Mouse (Mus musculus): ENCODE measurements at regions not wholly inside any gene's neighbourhood (a gene's known extent, or its start where the extent isn't known, plus 50 kb on each side); places are given as distances from the start of the nearest gene placed in this dataset.

DNA sequence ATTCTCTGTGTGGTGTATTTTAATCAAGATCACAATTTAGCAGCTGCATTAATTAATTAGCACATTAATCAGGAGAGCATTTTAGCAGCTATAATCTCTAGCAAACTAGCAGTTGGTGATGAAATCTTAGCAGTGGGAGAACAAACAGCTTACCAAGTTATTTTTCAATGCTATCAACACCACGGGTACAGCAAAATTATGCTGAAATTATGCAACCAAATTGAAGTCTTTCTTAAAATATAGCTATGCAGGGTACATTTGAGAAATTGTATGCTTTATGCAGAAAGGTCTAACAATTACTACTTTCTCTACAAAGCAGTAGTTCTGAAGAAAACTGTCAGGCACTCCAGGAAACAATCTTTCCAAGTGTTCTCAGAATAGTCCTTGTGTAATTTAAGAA lies 378.1 kb downstream of the Dnajb9 start:
- DNase-seq, result no peak

GRCm38 (mm10) chr12:43828641-43829040 lies 381.5 kb downstream of the Dnajb9 start:
- no peak for DNase-seq

- no peak for DNase-seq
Measured at GRCm38 (mm10) chr12:43827901-43828300, 382.2 kb downstream of the Dnajb9 start.

DNA sequence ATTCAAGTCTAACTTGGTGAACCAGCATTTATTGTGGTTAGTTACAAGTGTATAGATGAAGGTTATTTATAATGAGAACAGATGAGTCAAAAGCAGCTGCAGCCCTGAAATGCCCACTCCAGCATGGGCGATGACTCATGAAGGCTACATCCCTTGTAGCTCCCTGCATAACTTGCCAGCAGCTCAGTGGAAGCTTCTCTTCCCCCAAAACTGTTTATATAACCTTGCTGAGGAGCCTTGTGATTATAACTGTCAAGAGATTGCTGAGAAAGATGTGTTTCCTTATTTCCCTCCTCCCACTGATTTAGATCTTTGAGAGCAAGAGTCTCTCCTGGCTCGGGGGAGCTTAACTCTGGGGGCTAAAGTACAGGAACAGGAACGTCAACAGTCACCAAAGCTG lies 382.8 kb downstream of the Dnajb9 start:
- no peak for DNase-seq

DNA sequence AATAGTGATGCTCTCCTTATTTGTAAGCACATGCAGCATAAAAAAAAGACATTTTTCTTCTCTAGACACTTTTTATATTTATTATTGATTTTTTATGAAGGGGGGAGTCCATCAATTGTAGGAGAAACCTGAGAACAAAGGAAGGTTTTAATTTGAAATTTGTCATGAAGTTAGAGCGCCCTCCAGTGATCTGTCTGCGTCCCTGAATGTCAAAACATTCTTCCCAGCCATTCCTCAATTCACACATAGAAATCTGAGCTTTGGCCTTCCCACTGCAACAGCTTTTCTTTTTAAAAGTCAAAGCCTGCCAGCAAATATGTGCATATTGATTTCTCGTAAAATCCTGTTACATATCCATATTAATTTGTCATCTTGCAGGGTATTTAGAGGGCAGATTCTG lies 396.6 kb downstream of the Dnajb9 start:
- DNase-seq, result no peak

DNA sequence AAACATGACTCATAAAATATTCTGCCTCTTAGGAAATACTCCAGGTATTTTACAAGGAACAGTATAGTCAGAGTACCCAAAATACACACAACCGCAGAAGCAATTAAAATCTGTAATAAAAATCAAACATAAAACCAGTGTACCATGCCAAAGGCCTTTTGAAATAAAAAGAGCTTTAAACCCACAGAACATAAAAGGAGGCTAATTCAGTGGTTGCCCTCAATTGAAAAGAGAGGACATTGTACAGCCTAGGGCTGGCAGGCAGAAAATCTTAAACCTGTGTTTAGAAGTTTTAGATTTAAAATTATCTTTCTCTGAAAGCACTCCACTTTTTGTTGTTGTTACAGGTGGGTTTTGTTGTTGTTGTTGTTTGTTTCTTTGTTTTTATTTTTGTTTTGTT lies 437.4 kb downstream of the Dnajb9 start:
- no peak for DNase-seq

DNA sequence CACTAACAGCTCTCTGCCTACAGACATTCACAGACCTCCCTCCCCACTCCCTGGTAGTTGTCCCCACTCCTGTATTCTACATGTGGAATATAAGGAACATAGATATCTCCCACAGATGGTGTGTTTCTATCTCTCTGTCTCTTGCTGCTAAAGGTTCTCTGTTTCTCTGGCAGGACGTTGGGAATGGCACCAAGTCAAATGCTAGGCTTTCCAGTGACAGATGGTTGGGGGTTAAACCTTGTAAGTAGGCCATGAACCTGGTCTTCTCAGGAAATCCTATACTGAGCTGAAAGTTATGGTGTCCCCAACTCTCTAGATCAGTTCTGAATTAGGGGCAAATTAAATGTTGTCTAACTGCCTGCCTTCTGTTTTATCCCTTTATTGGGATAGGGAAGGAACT lies 448.0 kb downstream of the Dnajb9 start:
- no peak for DNase-seq

All from kidney, adult 18-20 months (tissue).